Mouse (Mus musculus) thymus, adult 2 months (tissue): ENCODE measurements around the gene Napsa.

Experiments used
- CTCF ChIP-seq: fragments of 200-500 bp; IDR thresholded peaks from 2 replicates; pipeline ENCODE4 v1.5.1; 2012; ENCODE audit warnings: mild to moderate bottlenecking, control low read depth, low read length, moderate library complexity, borderline replicate concordance; ENCODE audit not compliant: control insufficient read depth, poor library complexity, insufficient read depth; ENCODE audit errors: extremely low read depth
- POLR2A ChIP-seq: fragments of 200-500 bp; IDR thresholded peaks from 2 replicates; pipeline ENCODE4 v1.6.1; 2012; ENCODE audit warnings: mild to moderate bottlenecking, low read length, control low read depth, moderate library complexity; ENCODE audit not compliant: control insufficient read depth, poor library complexity, insufficient read depth; ENCODE audit errors: extremely low read depth

- TF ChIP-seq CTCF (no peak), POLR2A (no peak)
Observed at GRCm38 (mm10) chr7:44584265-44584804, 12.2 kb downstream of the Napsa start.
